20 mouse cellular contexts compared by ENCODE assay signal in the genomic region with DNA sequence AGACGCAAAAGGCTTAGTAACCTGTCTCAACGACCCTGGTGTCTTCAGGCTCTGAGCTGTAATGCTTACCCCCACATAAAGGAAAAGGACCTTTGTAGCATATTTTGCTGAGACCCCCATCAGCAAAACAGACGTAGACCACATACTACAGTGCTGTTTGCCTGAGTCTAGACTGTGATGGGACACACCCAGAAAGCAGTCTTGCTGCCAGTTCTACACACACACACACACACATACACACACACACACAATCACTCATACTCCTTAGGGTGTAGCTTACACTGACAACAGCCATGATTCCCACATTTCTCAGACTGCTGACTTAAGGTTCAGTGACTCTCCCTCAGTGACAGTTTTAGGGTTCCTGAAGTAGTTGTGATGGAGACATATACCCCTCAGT.
"Had no signal": no experiment of that assay in that cellular context is flagged by ENCODE, and none has a peak within 500 bp of the region (broad histone marks: within the 10 kb centered on the region; RNA-seq: fewer than 3 reads in every experiment).

No protein-coding gene starts in this region.

- ATAC-seq: liver, postnatal 0 days; midbrain, embryonic 16.5 days had no signal

- DNase-seq: liver, embryonic 13.5 days; liver, postnatal 0 days; lung, adult 2 months; lung, postnatal 14 days; midbrain, embryonic 14.5 days; right cerebral cortex, postnatal 14 days; spleen, adult 18-20 months; thymus, adult 18-20 months; thymus, postnatal 14 days; thymus, postnatal 36 days had no signal

- H3K27me3 ChIP-seq: liver, embryonic 13.5 days; liver, embryonic 15.5 days; lung, embryonic 15.5 days; megakaryocyte, embryonic 14.5 days; midbrain, embryonic 12.5 days; neural tube, embryonic 13.5 days; neural tube, embryonic 15.5 days had no signal

- H3K9ac ChIP-seq: liver, embryonic 13.5 days; liver, embryonic 15.5 days; liver, postnatal 0 days; lung, embryonic 15.5 days; midbrain, embryonic 12.5 days; neural tube, embryonic 13.5 days; neural tube, embryonic 15.5 days had no signal

- H3K27ac ChIP-seq: liver, embryonic 13.5 days; liver, embryonic 15.5 days; lung, embryonic 15.5 days; macrophage; midbrain, embryonic 12.5 days; neural tube, embryonic 13.5 days; neural tube, embryonic 15.5 days had no signal

- H3K4me3 ChIP-seq: liver, embryonic 13.5 days; liver, embryonic 15.5 days; lung, embryonic 15.5 days; megakaryocyte, embryonic 14.5 days; midbrain, embryonic 12.5 days; myocyte; neural tube, embryonic 13.5 days; neural tube, embryonic 15.5 days had no signal

- H3K4me2 ChIP-seq: liver, embryonic 11.5 days; liver, embryonic 13.5 days; liver, embryonic 15.5 days; lung, embryonic 15.5 days; midbrain, embryonic 12.5 days; neural tube, embryonic 13.5 days; neural tube, embryonic 15.5 days had no signal

- H3K4me1 ChIP-seq: liver, embryonic 13.5 days; liver, embryonic 15.5 days; lung, embryonic 15.5 days; midbrain, embryonic 12.5 days; neural tube, embryonic 15.5 days had no signal

- H3K9me3 ChIP-seq: liver, embryonic 13.5 days; liver, embryonic 15.5 days; lung, embryonic 15.5 days; megakaryocyte, embryonic 14.5 days; midbrain, embryonic 12.5 days; neural tube, embryonic 13.5 days; neural tube, embryonic 15.5 days had no signal
